Mouse (Mus musculus) liver, embryonic 14.5 days (tissue): Measurements from ENCODE around the gene Gm42742. TPM values are rescaled to one million over a fixed set of nuclear protein-coding genes. Genes with fewer than 3 reads are reported as not detected.

Experiments used
- ATAC-seq: fragments of 200-750 bp; cut with Nextera tagmentation; 2 replicates; pipeline ENCODE4 v1.8.0; 2017; ENCODE audit warnings: moderate number of reproducible peaks, mild to moderate bottlenecking, moderate library complexity; ENCODE audit not compliant: insufficient read depth
- DNase-seq, 3 experiments: peaks; one replicate each; pipeline ENCODE4 v3.0.0-alpha.2; 2012 to 2013; ENCODE audit warnings: low read depth in 3 of 3, low spot score in 3 of 3
- H3K27ac ChIP-seq: fragments of 300-500 bp; sonication (generic); 2 replicates; pipeline ENCODE4 v1.5.1; 2014; ENCODE audit warnings: moderate library complexity, mild to moderate bottlenecking, control low read depth, inconsistent platforms
- H3K27me3 ChIP-seq: fragments of 300-500 bp; sonication (generic); 2 replicates; pipeline ENCODE4 v1.6.1; 2014; ENCODE audit warnings: mild to moderate bottlenecking, low read length, moderate library complexity; ENCODE audit not compliant: control insufficient read depth, insufficient read depth
- H3K36me3 ChIP-seq: fragments of 300-500 bp; sonication (generic); replicated peaks from 2 replicates; pipeline ENCODE4 v1.6.1; 2014; ENCODE audit warnings: low read depth; ENCODE audit not compliant: control insufficient read depth, insufficient read depth
- H3K4me1 ChIP-seq, 2 experiments: fragments of 200-500 bp in 1 of 2; fragments of 300-500 bp in 1 of 2; sonication (generic) in 1 of 2; replicated peaks; 2 replicates each; pipeline ENCODE4 v1.6.1; 2012 to 2014; ENCODE audit warnings: antibody characterized with exemption in 1 of 2, inconsistent platforms in 1 of 2, low read length in 1 of 2; ENCODE audit not compliant: control insufficient read depth in 2 of 2, insufficient read depth in 2 of 2
- H3K4me2 ChIP-seq: fragments of 300-500 bp; sonication (generic); 2 replicates; pipeline ENCODE4 v1.6.1; 2014; ENCODE audit warnings: low read depth, mild to moderate bottlenecking, control low read depth, moderate library complexity
- H3K4me3 ChIP-seq, 2 experiments: fragments of 200-500 bp in 1 of 2; fragments of 300-500 bp in 1 of 2; sonication (generic) in 1 of 2; 2 replicates each; pipeline ENCODE4 v1.5.1; 2012 to 2014; ENCODE audit warnings: low read depth in 2 of 2, low read length in 2 of 2, mild to moderate bottlenecking in 2 of 2, control low read depth in 1 of 2, inconsistent platforms in 1 of 2, moderate library complexity in 1 of 2; ENCODE audit not compliant: insufficient read depth in 1 of 2
- H3K9ac ChIP-seq: fragments of 300-500 bp; sonication (generic); replicated peaks from 2 replicates; pipeline ENCODE4 v1.6.1; 2014; ENCODE audit warnings: mild to moderate bottlenecking, control low read depth, moderate library complexity
- H3K9me3 ChIP-seq: fragments of 300-500 bp; sonication (generic); 2 replicates; pipeline ENCODE4 v1.6.1; 2016; ENCODE audit warnings: low read length, mixed read lengths; ENCODE audit not compliant: control insufficient read depth
- CTCF ChIP-seq: IDR thresholded peaks from 2 replicates; pipeline ENCODE4 v1.5.1; 2016; ENCODE audit warnings: antibody characterized with exemption, low read depth, control low read depth
- EP300 ChIP-seq: IDR thresholded peaks from 2 replicates; pipeline ENCODE4 v1.6.1; 2016; ENCODE audit warnings: antibody characterized with exemption, low read depth
- WGBS: fragments of 180-500 bp; shearing (Covaris S2); extraction: QIAGEN DNeasy Blood & Tissue Kit; methylation state at CpG from one replicate; pipeline ENCODE4 v1.1.7; 2014; ENCODE audit not compliant: insufficient replicate concordance; 5-methylcytosine and 5-hydroxymethylcytosine counted together
- microRNA-seq: library from miRNA; unstranded; fragments of <30 nt; microRNA quantifications from one replicate; pipeline ENCODE4, GENCODE M21; 2016
- polyA plus RNA-seq, 2 experiments: library from polyadenylated mRNA; depleted of rRNA in 1 of 2; stranded (reverse) in 1 of 2; unstranded in 1 of 2; fragments of >200 nt; fragmentation: Nextera tagmentation in 1 of 2; extraction: Ambion mirVana in 1 of 2; gene quantifications; 2 replicates each; pipeline versions ENCODE4 v1.2.1 to v1.2.3; 2012 to 2014

The Gm42742 gene
- polyA plus RNA-seq, 2 experiments = 1.2 to 15.7 TPM

DNA sequence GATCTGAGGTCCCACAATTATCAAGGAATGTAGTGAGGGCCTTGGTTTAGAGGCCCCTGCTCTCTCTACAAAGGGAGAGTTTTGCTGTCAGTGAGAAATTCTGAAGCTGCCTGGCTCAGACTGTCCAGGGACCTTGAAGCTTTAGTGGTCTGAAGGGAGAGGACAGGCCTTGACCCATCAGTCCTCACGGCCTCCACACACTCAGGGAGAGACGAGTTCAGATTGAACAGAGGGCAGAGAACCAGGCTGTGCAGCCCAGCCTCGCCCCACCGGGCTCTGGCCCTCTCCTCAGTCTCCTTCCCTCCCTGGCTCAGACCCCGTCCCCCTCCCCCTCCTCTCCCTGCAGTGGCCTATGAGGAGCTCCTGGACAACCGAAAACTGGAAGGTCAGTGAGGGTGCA, 53.5 kb downstream of the Gm42742 start:
- no peaks in the 10 kb centered on the region; the same call in 1 of the 2 replicates for H3K27me3 ChIP-seq
- H3K27ac ChIP-seq = no peak overlapping the region
- H3K36me3 ChIP-seq = no peaks in the 10 kb centered on the region
- no peaks in the 10 kb centered on the region for H3K9me3 ChIP-seq
- ATAC-seq = no peak
- TF ChIP-seq CTCF (no peak), EP300 (no peak)
- H3K4me3 ChIP-seq = no peak overlapping the region
- 48% methylated on average over 6 of the region's 6 CpGs for WGBS
- no peaks in the 10 kb centered on the region for H3K4me1 ChIP-seq
- H3K9ac ChIP-seq = no peak overlapping the region
- no peak overlapping the region for H3K4me2 ChIP-seq
- DNase-seq = no peak

DNA sequence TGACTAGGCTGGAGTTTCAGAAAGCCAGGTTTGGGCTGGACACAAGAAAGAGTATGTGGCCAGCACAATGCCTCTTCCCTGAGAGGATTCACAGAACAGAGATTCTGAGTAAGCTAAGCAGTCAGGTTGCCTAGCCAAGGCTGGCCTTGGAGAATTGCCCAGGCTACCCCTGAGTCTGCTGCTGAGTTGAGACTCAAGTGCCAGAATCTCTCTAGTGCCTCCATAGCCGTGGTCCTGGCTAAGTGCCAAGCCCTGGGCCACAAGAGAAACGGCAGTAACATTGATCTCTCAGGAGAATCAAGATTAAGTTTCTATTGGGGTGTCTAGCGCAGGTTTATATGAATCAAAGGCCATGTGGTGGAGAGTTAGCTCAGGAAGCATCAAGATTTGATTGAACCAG, 55.3 kb downstream of the Gm42742 start:
- TF ChIP-seq EP300 (no peak), CTCF (no peak)
- Histone ChIP-seq H3K27ac (no peak overlapping the region), H3K9ac (no peak overlapping the region), H3K4me1 (no peaks in the 10 kb centered on the region), H3K4me2 (no peak overlapping the region), H3K4me3 (no peak overlapping the region), H3K9me3 (no peaks in the 10 kb centered on the region), H3K36me3 (no peaks in the 10 kb centered on the region), H3K27me3 (no peaks in the 10 kb centered on the region; the same call in 1 of the 2 replicates)
- 39% methylated on average over 3 of the region's 3 CpGs for WGBS
- ATAC-seq (no peak), DNase-seq (no peak)

Small RNA genes within 50 kb of the gene (microRNA-seq; reads per million reads assigned to microRNA genes)
- gene Gm44343 = not detected

Other genes with a start within 250 kb of the Gm42742 start
Only the 30 nearest of the 32 such genes appear.
- 81.8 and 83.2 TPM in 2 replicates for gene Ppp4c, start 228.6 kb downstream of the Gm42742 start, polyA plus RNA-seq (2012; rRNA removed)
- gene Ppp4c, start 228.6 kb downstream of the Gm42742 start, polyA plus RNA-seq (2014; fragmentation: Nextera tagmentation; extraction: Ambion mirVana) = 105 and 117 TPM in 2 replicates
- 0.19 and 0.24 TPM in 2 replicates for gene Fam57b, start 223.4 kb downstream of the Gm42742 start, polyA plus RNA-seq (2012; rRNA removed)
- not detected in 2 replicates for gene Fam57b, start 223.4 kb downstream of the Gm42742 start, polyA plus RNA-seq (2014; fragmentation: Nextera tagmentation; extraction: Ambion mirVana)
- not detected in 2 replicates for gene 4930451I11Rik, start 189.5 kb downstream of the Gm42742 start, polyA plus RNA-seq (2012; rRNA removed)
- gene 4930451I11Rik, start 189.5 kb downstream of the Gm42742 start, polyA plus RNA-seq (2014; fragmentation: Nextera tagmentation; extraction: Ambion mirVana) = not detected in 2 replicates
- 0.02 TPM in 1 of 2 replicates, not detected in the other for gene Doc2a, start 173.7 kb downstream of the Gm42742 start, polyA plus RNA-seq (2012; rRNA removed)
- 0.18 TPM in 1 of 2 replicates, not detected in the other for gene Doc2a, start 173.7 kb downstream of the Gm42742 start, polyA plus RNA-seq (2014; fragmentation: Nextera tagmentation; extraction: Ambion mirVana)
- 24.7 and 58.1 TPM in 2 replicates for gene Hirip3, start 159.1 kb downstream of the Gm42742 start, polyA plus RNA-seq (2012; rRNA removed)
- 5.2 and 5.6 TPM in 2 replicates for gene Hirip3, start 159.1 kb downstream of the Gm42742 start, polyA plus RNA-seq (2014; fragmentation: Nextera tagmentation; extraction: Ambion mirVana)
- 22.7 and 25.1 TPM in 2 replicates for gene Ino80e, start 158.7 kb downstream of the Gm42742 start, polyA plus RNA-seq (2012; rRNA removed)
- gene Ino80e, start 158.7 kb downstream of the Gm42742 start, polyA plus RNA-seq (2014; fragmentation: Nextera tagmentation; extraction: Ambion mirVana) = 36.6 and 40.6 TPM in 2 replicates
- 16.2 and 16.3 TPM in 2 replicates for gene Taok2, start 136.4 kb downstream of the Gm42742 start, polyA plus RNA-seq (2012; rRNA removed)
- 6.3 and 7.0 TPM in 2 replicates for gene Taok2, start 136.4 kb downstream of the Gm42742 start, polyA plus RNA-seq (2014; fragmentation: Nextera tagmentation; extraction: Ambion mirVana)
- gene Tmem219, start 98.2 kb downstream of the Gm42742 start, polyA plus RNA-seq (2012; rRNA removed) = 10.8 and 15.3 TPM in 2 replicates
- 15.7 and 17.1 TPM in 2 replicates for gene Tmem219, start 98.2 kb downstream of the Gm42742 start, polyA plus RNA-seq (2014; fragmentation: Nextera tagmentation; extraction: Ambion mirVana)
- 4.0 and 4.3 TPM in 2 replicates for gene Kctd13, start 92.2 kb downstream of the Gm42742 start, polyA plus RNA-seq (2012; rRNA removed)
- 3.0 and 4.8 TPM in 2 replicates for gene Kctd13, start 92.2 kb downstream of the Gm42742 start, polyA plus RNA-seq (2014; fragmentation: Nextera tagmentation; extraction: Ambion mirVana)
- 0.04 TPM in 1 of 2 replicates, not detected in the other for gene Asphd1, start 71.5 kb downstream of the Gm42742 start, polyA plus RNA-seq (2012; rRNA removed)
- not detected in 2 replicates for gene Asphd1, start 71.5 kb downstream of the Gm42742 start, polyA plus RNA-seq (2014; fragmentation: Nextera tagmentation; extraction: Ambion mirVana)
- 0.19 and 0.40 TPM in 2 replicates for gene Sez6l2, start 70.5 kb downstream of the Gm42742 start, polyA plus RNA-seq (2012; rRNA removed)
- gene Sez6l2, start 70.5 kb downstream of the Gm42742 start, polyA plus RNA-seq (2014; fragmentation: Nextera tagmentation; extraction: Ambion mirVana) = not detected in 2 replicates
- 36.4 and 45.9 TPM in 2 replicates for gene Cdipt, start 45.2 kb downstream of the Gm42742 start, polyA plus RNA-seq (2012; rRNA removed)
- gene Cdipt, start 45.2 kb downstream of the Gm42742 start, polyA plus RNA-seq (2014; fragmentation: Nextera tagmentation; extraction: Ambion mirVana) = 32.6 and 34.3 TPM in 2 replicates
- 0.18 and 0.52 TPM in 2 replicates for gene Cdiptos, start 45.0 kb downstream of the Gm42742 start, polyA plus RNA-seq (2012; rRNA removed)
- gene Cdiptos, start 45.0 kb downstream of the Gm42742 start, polyA plus RNA-seq (2014; fragmentation: Nextera tagmentation; extraction: Ambion mirVana) = 0.20 and 0.64 TPM in 2 replicates
- gene Mvp, start 6.5 kb downstream of the Gm42742 start, polyA plus RNA-seq (2012; rRNA removed) = 3.8 and 4.5 TPM in 2 replicates
- 5.5 and 5.6 TPM in 2 replicates for gene Mvp, start 6.5 kb downstream of the Gm42742 start, polyA plus RNA-seq (2014; fragmentation: Nextera tagmentation; extraction: Ambion mirVana)
- 0.10 and 0.30 TPM in 2 replicates for gene Pagr1b, start 4.6 kb downstream of the Gm42742 start, polyA plus RNA-seq (2012; rRNA removed)
- gene Pagr1b, start 4.6 kb downstream of the Gm42742 start, polyA plus RNA-seq (2014; fragmentation: Nextera tagmentation; extraction: Ambion mirVana) = not detected in 2 replicates
- gene Pagr1a, start 3.7 kb downstream of the Gm42742 start, polyA plus RNA-seq (2012; rRNA removed) = 8.0 and 15.2 TPM in 2 replicates
- gene Pagr1a, start 3.7 kb downstream of the Gm42742 start, polyA plus RNA-seq (2014; fragmentation: Nextera tagmentation; extraction: Ambion mirVana) = 27.3 and 32.2 TPM in 2 replicates
- gene Prrt2, start 114 bp upstream of the Gm42742 start, polyA plus RNA-seq (2012; rRNA removed) = 0.08 and 0.55 TPM in 2 replicates
- gene Prrt2, start 114 bp upstream of the Gm42742 start, polyA plus RNA-seq (2014; fragmentation: Nextera tagmentation; extraction: Ambion mirVana) = 0.40 and 0.41 TPM in 2 replicates
- 91.4 and 97.5 TPM in 2 replicates for gene Maz, start 5.9 kb upstream of the Gm42742 start, polyA plus RNA-seq (2012; rRNA removed)
- 27.3 and 37.4 TPM in 2 replicates for gene Maz, start 5.9 kb upstream of the Gm42742 start, polyA plus RNA-seq (2014; fragmentation: Nextera tagmentation; extraction: Ambion mirVana)
- 43.8 and 60.1 TPM in 2 replicates for gene Kif22, start 21.4 kb upstream of the Gm42742 start, polyA plus RNA-seq (2012; rRNA removed)
- 101 and 112 TPM in 2 replicates for gene Kif22, start 21.4 kb upstream of the Gm42742 start, polyA plus RNA-seq (2014; fragmentation: Nextera tagmentation; extraction: Ambion mirVana)
- 0.08 and 0.11 TPM in 2 replicates for gene Zg16, start 66.2 kb upstream of the Gm42742 start, polyA plus RNA-seq (2012; rRNA removed)
- gene Zg16, start 66.2 kb upstream of the Gm42742 start, polyA plus RNA-seq (2014; fragmentation: Nextera tagmentation; extraction: Ambion mirVana) = not detected in 2 replicates
- 5.3 and 6.4 TPM in 2 replicates for gene AI467606, start 70.3 kb upstream of the Gm42742 start, polyA plus RNA-seq (2012; rRNA removed)
- gene AI467606, start 70.3 kb upstream of the Gm42742 start, polyA plus RNA-seq (2014; fragmentation: Nextera tagmentation; extraction: Ambion mirVana) = 7.6 and 8.5 TPM in 2 replicates
- 35.6 and 35.9 TPM in 2 replicates for gene Qprt, start 101.1 kb upstream of the Gm42742 start, polyA plus RNA-seq (2012; rRNA removed)
- 48.6 and 49.2 TPM in 2 replicates for gene Qprt, start 101.1 kb upstream of the Gm42742 start, polyA plus RNA-seq (2014; fragmentation: Nextera tagmentation; extraction: Ambion mirVana)
- 8.0 and 10.8 TPM in 2 replicates for gene Spn, start 116.7 kb upstream of the Gm42742 start, polyA plus RNA-seq (2012; rRNA removed)
- gene Spn, start 116.7 kb upstream of the Gm42742 start, polyA plus RNA-seq (2014; fragmentation: Nextera tagmentation; extraction: Ambion mirVana) = 7.9 and 8.0 TPM in 2 replicates
- gene Cd2bp2, start 175.0 kb upstream of the Gm42742 start, polyA plus RNA-seq (2012; rRNA removed) = 17.6 and 27.6 TPM in 2 replicates
- gene Cd2bp2, start 175.0 kb upstream of the Gm42742 start, polyA plus RNA-seq (2014; fragmentation: Nextera tagmentation; extraction: Ambion mirVana) = 17.4 and 18.4 TPM in 2 replicates
- gene Tbc1d10b, start 187.4 kb upstream of the Gm42742 start, polyA plus RNA-seq (2012; rRNA removed) = 12.8 and 15.5 TPM in 2 replicates
- gene Tbc1d10b, start 187.4 kb upstream of the Gm42742 start, polyA plus RNA-seq (2014; fragmentation: Nextera tagmentation; extraction: Ambion mirVana) = 10.9 and 13.2 TPM in 2 replicates
- gene Mylpf, start 187.8 kb upstream of the Gm42742 start, polyA plus RNA-seq (2012; rRNA removed) = 10.6 and 15.6 TPM in 2 replicates
- gene Mylpf, start 187.8 kb upstream of the Gm42742 start, polyA plus RNA-seq (2014; fragmentation: Nextera tagmentation; extraction: Ambion mirVana) = 31.0 and 31.1 TPM in 2 replicates
- gene Zfp553, start 212.0 kb upstream of the Gm42742 start, polyA plus RNA-seq (2012; rRNA removed) = 3.3 and 3.4 TPM in 2 replicates
- gene Zfp553, start 212.0 kb upstream of the Gm42742 start, polyA plus RNA-seq (2014; fragmentation: Nextera tagmentation; extraction: Ambion mirVana) = 2.4 and 2.8 TPM in 2 replicates
- 10.3 and 16.1 TPM in 2 replicates for gene Sept1, start 212.0 kb upstream of the Gm42742 start, polyA plus RNA-seq (2012; rRNA removed)
- 7.0 TPM in 2 replicates for gene Sept1, start 212.0 kb upstream of the Gm42742 start, polyA plus RNA-seq (2014; fragmentation: Nextera tagmentation; extraction: Ambion mirVana)
- gene Zfp771, start 223.2 kb upstream of the Gm42742 start, polyA plus RNA-seq (2012; rRNA removed) = 19.6 and 21.6 TPM in 2 replicates
- gene Zfp771, start 223.2 kb upstream of the Gm42742 start, polyA plus RNA-seq (2014; fragmentation: Nextera tagmentation; extraction: Ambion mirVana) = 11.0 TPM in 2 replicates
- gene Dctpp1, start 239.6 kb upstream of the Gm42742 start, polyA plus RNA-seq (2012; rRNA removed) = 62.2 and 82.9 TPM in 2 replicates
- gene Dctpp1, start 239.6 kb upstream of the Gm42742 start, polyA plus RNA-seq (2014; fragmentation: Nextera tagmentation; extraction: Ambion mirVana) = 104 and 117 TPM in 2 replicates